Mouse (Mus musculus) thymus, postnatal 10 days (tissue): ENCODE data around the gene Ppef2.
A peak's percentile ranks its signal among the peaks of the same experiment; 100 is the strongest.

Experiments used
- DNase-seq, 2 experiments: peaks; one replicate each; pipeline ENCODE4 v3.0.0; 2021; ENCODE audit warnings: low spot score in 2 of 2

Ppef2 gene

GRCm38 (mm10) chr5:92239333-92240232 is 16.5 kb downstream of the Ppef2 start:
- DNase-seq, result peak in 1 of 2 experiments; percentile 55

GRCm38 (mm10) chr5:92234939-92235557 is 21.0 kb downstream of the Ppef2 start:
- no peak for DNase-seq

GRCm38 (mm10) chr5:92233366-92233765 is 22.7 kb downstream of the Ppef2 start:
- DNase-seq, result no peak

DNA sequence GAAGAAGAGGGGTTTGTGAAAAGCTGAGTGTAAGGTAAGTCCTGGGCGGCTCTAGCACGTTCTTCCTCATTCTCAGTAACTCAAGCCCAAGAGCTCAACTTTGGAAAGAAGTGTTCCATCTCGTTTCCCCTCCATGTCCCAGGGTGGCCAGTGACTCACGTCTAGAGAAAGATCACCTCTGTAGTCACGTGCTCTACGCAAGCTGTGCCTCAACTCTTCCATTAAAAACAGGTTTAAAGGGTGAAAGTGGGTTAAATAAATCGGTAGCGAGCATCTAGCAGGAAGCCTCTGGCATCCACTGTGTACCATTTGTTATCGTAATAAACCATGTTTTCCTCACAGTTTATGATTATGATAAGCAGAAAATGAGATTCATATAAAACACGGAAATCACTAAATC is 24.2 kb downstream of the Ppef2 start:
- DNase-seq, result no peak

- no peak for DNase-seq
Measured at GRCm38 (mm10) chr5:92230306-92230705, 25.8 kb downstream of the Ppef2 start.

- DNase-seq, result no peak
Measured at GRCm38 (mm10) chr5:92229514-92229913, 26.6 kb downstream of the Ppef2 start.

- no peak for DNase-seq
Measured at GRCm38 (mm10) chr5:92228776-92229175, 27.3 kb downstream of the Ppef2 start.

DNA sequence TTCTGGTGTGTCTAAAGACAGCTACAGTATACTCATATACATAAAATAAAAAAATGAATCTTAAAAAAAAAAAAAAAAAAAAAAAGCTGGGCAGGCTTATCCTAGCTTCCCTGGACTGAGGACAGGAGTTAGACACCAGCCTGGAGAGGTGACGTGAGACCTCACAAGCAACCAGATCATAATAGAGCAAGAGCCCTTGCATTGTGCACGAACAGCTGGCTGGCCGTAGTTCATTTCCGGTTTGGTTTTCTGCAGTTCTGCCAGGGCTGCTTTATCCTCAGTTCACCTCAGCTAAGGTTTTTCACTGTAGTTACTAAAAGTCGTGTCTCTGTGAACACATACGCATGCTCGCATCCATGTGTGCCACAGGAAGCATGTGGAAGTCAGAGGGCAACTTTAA is 28.3 kb downstream of the Ppef2 start:
- no peak for DNase-seq

- no peak for DNase-seq
Measured at GRCm38 (mm10) chr5:92220287-92220902, 35.7 kb downstream of the Ppef2 start.

- no peak for DNase-seq
Measured at GRCm38 (mm10) chr5:92219826-92220225, 36.3 kb downstream of the Ppef2 start.

- no peak for DNase-seq
Measured at GRCm38 (mm10) chr5:92218915-92219793, 36.9 kb downstream of the Ppef2 start.

DNA sequence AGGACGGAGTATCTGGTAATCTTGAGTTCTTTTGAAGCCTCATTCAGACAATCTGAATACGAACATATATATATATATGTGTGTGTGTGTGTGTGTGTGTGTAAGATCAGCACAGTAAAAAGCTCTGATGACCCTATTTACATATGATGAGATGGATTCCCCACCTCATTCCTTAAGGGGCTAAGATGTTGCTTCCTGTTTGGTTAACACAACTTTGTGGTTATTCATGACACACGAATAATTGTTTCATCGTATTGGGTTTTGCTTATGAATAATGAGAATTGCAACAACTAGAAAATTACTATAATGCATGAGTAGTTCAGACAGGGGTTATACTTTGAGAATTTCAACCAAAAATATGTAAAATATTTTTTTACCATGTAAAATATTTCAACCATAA is 40.8 kb downstream of the Ppef2 start, which contains the start of gene U90926:
Gene U90926 (minus strand): TSS at position 101 of the 400 bp plus-strand sequence.
- no peak for DNase-seq

GRCm38 (mm10) chr5:92212231-92212630 is 43.8 kb downstream of the Ppef2 start:
- no peak for DNase-seq

- no peak for DNase-seq
Measured at GRCm38 (mm10) chr5:92210205-92210604, 45.9 kb downstream of the Ppef2 start.

DNA sequence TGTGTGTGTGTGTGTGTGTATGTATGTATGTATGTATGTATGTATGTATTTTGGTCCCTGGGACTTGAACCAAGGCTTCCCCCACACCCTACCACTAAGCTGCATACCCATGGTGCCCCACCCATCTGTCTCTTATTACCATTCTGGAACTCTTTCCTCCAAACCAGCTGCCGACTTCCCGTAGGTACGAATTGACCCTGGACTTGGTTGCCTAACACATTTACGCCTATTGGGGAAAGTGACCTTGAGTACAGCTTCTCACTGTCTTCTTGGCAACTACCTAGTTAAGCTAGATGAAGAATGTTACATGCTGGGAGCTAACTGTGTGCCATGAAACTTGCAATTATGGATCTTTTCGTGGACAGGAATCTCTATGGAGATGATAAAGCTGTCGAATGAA is 50.0 kb downstream of the Ppef2 start:
- no peak for DNase-seq

GRCm38 (mm10) chr5:92205706-92206105 is 50.4 kb downstream of the Ppef2 start:
- DNase-seq, result no peak

DNA sequence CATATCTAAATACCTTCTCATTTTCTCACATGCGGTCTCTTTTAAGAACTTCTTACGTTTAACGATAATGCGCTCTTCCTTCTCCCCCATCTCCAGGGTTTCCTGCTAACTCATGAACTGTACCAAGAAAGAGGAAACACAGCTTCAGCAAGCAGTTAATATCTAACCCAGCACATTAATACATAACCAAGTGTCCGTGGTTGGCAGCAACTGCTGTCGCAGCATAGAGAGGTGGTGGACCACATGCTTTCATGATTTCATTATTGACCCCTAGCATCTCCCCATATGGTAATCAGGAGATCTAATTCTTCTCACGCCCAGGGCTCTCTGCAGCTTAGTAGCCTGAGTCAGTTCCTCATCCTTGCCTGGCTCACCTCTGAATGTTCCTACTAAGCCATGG is 50.9 kb downstream of the Ppef2 start:
- DNase-seq, result no peak

DNA sequence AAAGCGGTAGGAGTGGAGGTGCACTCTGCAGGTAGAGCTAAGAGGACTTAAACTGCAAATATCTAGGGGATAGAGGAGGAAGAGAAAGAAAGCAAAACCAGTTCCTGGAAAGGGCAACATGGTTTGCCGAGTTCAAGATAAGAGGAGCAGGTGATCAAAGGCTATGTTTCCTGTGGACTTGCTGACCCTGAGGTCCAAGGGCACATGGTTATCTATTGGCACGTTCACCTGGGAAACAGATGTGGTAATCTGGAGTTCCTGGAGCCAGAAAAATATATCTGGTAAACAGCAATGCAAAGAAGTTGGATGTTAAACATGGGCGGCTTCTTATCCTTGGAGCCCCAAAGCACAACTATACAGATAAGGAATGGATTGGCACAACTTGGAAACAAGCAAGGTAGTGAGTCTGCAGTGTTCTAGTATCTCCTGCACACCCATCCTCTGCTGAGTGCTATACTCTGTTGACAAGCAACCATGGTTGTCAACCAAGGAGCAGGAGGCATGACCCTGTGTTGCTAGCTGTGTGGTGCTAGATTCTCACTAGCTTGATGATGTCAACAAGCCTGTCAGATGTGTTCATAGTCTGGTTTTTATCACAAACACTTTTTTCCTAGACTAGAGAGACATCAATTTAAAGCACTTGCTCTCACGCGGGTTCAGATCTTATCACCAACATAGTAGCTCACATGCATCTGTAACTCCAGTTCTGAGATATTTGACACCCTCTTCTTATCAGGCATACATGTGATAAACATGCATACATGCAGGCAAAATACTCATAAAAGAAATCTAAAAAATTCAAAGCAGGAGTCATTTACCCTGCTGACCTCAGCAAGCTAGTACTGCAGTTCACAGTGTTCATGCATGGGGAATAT is 51.7 kb downstream of the Ppef2 start:
- DNase-seq, result no peak

DNA sequence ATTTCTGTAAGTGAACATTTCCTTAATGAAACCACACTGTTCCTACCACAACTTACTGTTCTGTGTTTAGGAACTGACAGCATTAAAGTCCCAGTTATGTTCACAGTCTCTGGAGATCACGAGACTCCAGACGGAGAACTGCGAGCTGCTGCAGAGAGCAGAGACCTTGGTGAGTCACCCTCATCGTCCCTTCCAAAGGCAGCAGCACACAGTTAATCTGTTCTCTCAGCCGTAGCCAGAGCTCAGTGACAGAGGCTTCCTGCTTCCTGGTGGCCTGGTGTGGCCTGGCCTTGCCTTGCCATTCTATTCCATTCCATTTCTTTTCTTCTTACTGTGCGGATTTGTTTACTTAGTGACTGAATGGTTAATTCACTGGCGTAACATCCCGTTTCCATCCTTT is 57.8 kb downstream of the Ppef2 start:
- DNase-seq, result no peak

DNA sequence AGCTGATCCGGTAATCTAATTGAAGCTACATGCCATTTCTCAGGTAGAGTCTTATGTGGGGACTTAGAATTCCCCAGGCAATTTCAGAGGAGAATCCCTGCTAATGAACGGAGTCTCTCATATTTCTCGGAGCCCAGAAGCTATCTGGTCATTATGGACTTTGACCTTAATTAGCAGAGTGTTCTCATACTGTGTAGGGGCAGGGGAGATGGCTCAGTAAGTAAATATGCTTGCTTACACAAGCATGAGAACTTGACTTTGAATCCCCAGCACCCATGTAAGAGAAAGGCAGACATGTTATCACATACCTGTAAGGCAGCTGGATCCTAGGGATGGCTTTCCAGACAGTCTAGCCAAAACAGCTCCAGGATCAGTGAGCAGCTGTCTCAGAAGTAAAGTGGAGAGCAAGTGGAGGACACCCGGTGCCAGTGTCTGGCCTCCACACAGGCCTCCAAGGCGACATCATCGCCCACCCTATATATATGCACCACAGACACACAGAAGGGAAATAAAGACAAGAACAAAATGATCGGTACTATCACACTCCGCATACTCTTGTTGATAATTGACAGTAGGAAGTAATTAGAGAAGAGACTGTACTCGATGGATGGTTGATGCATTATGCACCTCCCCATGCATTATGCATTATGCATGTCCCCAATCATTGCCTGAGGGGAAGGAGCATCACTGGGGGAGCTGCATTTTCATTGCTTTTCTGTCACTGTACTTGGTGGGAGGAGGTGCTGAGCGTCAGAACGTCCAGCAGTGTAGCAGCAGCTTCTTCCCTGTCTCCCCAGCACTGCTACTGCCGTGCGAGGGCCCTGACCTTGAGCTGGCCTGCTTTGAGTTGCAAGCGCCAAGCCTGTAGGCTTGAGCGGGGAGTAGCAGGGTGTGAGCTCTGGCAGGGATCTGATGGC is 58.9 kb downstream of the Ppef2 start:
- DNase-seq, result no peak
